In the genomic region with DNA sequence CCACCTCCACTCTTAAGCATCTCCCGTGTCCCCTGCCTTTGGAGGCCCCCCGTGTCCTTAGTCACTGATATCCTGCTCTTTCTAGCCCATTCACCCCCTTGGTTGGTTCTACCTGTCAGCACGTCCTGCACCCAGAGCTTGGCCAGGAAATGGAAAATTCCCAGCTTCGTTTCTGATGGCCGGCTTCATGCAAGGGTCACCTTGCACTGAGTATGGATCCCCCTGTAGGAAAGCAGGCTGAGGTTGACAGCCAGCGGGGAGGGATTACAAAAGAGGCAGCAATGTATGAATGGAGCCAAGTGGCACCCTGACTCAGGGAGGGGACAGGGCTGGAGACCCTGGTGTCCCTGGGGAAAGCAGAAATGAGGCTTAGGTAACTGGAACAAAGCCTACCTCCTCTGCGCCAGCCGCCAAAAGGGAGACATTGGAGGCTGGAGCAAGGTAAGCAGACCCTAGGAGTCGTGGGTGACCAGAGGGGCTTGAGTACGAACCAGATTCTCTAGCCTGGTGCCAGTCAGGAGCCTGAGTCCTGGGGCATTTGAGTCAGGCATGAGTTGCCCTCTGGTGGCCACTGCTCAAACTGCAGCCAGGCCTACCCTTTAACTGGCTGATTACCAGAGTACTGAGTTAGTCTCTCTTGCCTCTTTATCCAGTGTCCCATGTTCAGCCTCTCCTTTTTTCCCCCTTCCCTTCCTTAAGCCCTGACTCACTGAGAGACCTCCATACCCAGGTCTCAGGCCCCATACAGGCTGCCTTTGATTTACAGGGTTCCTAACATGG, we compare ENCODE assay signal across 8 mouse cellular contexts. TPM values are rescaled to one million over a fixed set of nuclear protein-coding genes. Genes with fewer than 3 reads are reported as not detected.
A peak's percentile ranks its signal among the peaks of the same experiment; 100 is the strongest.
DNase-seq lines count a peak whose midpoint lies in the region; ATAC-seq and TF ChIP-seq lines count a peak whose summit lies in the region.

No protein-coding gene starts in this region.

- 0 out of 2 replicates have a peak, but pooled peaks have one; percentile 24 for ATAC-seq in limb, embryonic 13.5 days (ENCODE audit: low FRiP score, low read depth)
- peak; percentile 53 for ATAC-seq in midbrain, embryonic 16.5 days

- H3K9me3 ChIP-seq in heart, embryonic 10.5 days, result no peaks in the 10 kb centered on the region
- no peaks in the 10 kb centered on the region for H3K9me3 ChIP-seq in limb, embryonic 13.5 days
- no peaks in the 10 kb centered on the region for H3K9me3 ChIP-seq in midbrain, embryonic 16.5 days (replicated peaks; ENCODE audit: control insufficient read depth, low read length, poor library complexity, severe bottlenecking)

- TF ChIP-seq POLR2A in embryonic fibroblast, embryonic 13.5 days (IDR thresholded peaks at IDR 0.05; ENCODE audit: low read depth, low read length), result no peak

- no peak overlapping the region for H3K4me3 ChIP-seq in embryonic fibroblast, embryonic 13.5 days (ENCODE audit: insufficient read depth, low read length)
- no peak overlapping the region for H3K4me3 ChIP-seq in heart, embryonic 10.5 days
- H3K4me3 ChIP-seq in limb, embryonic 13.5 days, result no peak overlapping the region
- H3K4me3 ChIP-seq in midbrain, embryonic 16.5 days (ENCODE audit: low read depth, low read length), result no peak overlapping the region

- no peaks in the 10 kb centered on the region for H3K27me3 ChIP-seq in heart, embryonic 10.5 days (ENCODE audit: insufficient read depth, poor library complexity, severe bottlenecking)
- no peaks in the 10 kb centered on the region for H3K27me3 ChIP-seq in limb, embryonic 13.5 days
- H3K27me3 ChIP-seq in midbrain, embryonic 16.5 days (ENCODE audit: control insufficient read depth, insufficient read depth, low read depth, low read length), result no peaks in the 10 kb centered on the region

- H3K9ac ChIP-seq in limb, embryonic 13.5 days, result no peak overlapping the region; the same call in 1 of the 2 replicates
- 0 out of 2 replicates have a peak overlapping the region, but pooled peaks have one; percentile 21 for H3K9ac ChIP-seq in midbrain, embryonic 16.5 days (ENCODE audit: low read depth, low read length)

- peak; percentile 80 for TF ChIP-seq CTCF in embryonic fibroblast, embryonic 13.5 days (IDR thresholded peaks at IDR 0.05; ENCODE audit: borderline replicate concordance, insufficient read depth, low read length)

- peaks cover 72% of the 10 kb centered on the region for H3K36me3 ChIP-seq in heart, embryonic 10.5 days
- peaks cover 67% of the 10 kb centered on the region for H3K36me3 ChIP-seq in limb, embryonic 13.5 days
- no peaks in the 10 kb centered on the region for H3K36me3 ChIP-seq in midbrain, embryonic 16.5 days (ENCODE audit: control insufficient read depth, insufficient read depth, low read length)

- H3K27ac ChIP-seq in embryonic fibroblast, embryonic 13.5 days (ENCODE audit: insufficient read depth, low read length), result no peak overlapping the region
- H3K27ac ChIP-seq in heart, embryonic 10.5 days, result peak overlapping the region; percentile 43; the same call in 1 of the 2 replicates
- no peak overlapping the region for H3K27ac ChIP-seq in limb, embryonic 13.5 days
- H3K27ac ChIP-seq in midbrain, embryonic 16.5 days (ENCODE audit: low read length), result 0 out of 2 replicates have a peak overlapping the region, but pooled peaks have one; percentile 7

- no peak overlapping the region for H3K4me2 ChIP-seq in limb, embryonic 13.5 days (replicated peaks)
- no peak overlapping the region for H3K4me2 ChIP-seq in midbrain, embryonic 16.5 days (ENCODE audit: low read length)

- peak; percentile 91 to 93 for DNase-seq in B cell, adult 2 months
- peak; percentile 65 to 77 for DNase-seq in adrenal gland, postnatal 4 days (ENCODE audit: low spot score in 2 of 2)
- DNase-seq in heart, embryonic 10.5 days (ENCODE audit: low spot score), result peak; percentile 92
- peak; percentile 93 for DNase-seq in kidney, adult 9 months
- DNase-seq in spleen, postnatal 10 days (ENCODE audit: low spot score in 2 of 2), result peak; percentile 87 to 92

- no peaks in the 10 kb centered on the region for H3K4me1 ChIP-seq in embryonic fibroblast, embryonic 13.5 days (ENCODE audit: control insufficient read depth, insufficient read depth, low read length)
- H3K4me1 ChIP-seq in heart, embryonic 10.5 days, result peaks cover 55% of the 10 kb centered on the region
- peaks cover 7% of the 10 kb centered on the region; the same call in 1 of the 2 replicates for H3K4me1 ChIP-seq in limb, embryonic 13.5 days
- peaks cover 9% of the 10 kb centered on the region; the same call in 1 of the 2 replicates for H3K4me1 ChIP-seq in midbrain, embryonic 16.5 days (ENCODE audit: control insufficient read depth, insufficient read depth, low read length)

- 36% methylated on average over 10 of the region's 10 CpGs for WGBS in heart, embryonic 10.5 days
- WGBS in limb, embryonic 13.5 days, result 44% methylated on average over 10 of the region's 10 CpGs
- 44% methylated on average over 10 of the region's 10 CpGs for WGBS in midbrain, embryonic 16.5 days

RNA-seq across cellular contexts. Expression of gene Tsc22d4, which starts 11.5 kb away (rescaled TPM):
- total RNA-seq in adrenal gland, postnatal 4 days (2021), result 100 to 1,000 TPM; 138 to 140 TPM
- 66.6 and 71.5 TPM in 2 replicates for polyA plus RNA-seq in embryonic fibroblast, embryonic 13.5 days (2011; ENCODE audit: insufficient read length, low read depth, missing spikeins)
- polyA plus RNA-seq in heart, embryonic 10.5 days (2016; fragmentation: Nextera tagmentation; extraction: Ambion mirVana), result 147 and 165 TPM in 2 replicates
- polyA plus RNA-seq in limb, embryonic 13.5 days (2015; fragmentation: Nextera tagmentation; extraction: Ambion mirVana), result 128 and 134 TPM in 2 replicates
- 55.4 and 74.1 TPM in 2 replicates for polyA plus RNA-seq in midbrain, embryonic 16.5 days (2015; fragmentation: Nextera tagmentation; extraction: Ambion mirVana)

RNA-seq across cellular contexts. Expression of gene Nyap1, which starts 15.7 kb away (rescaled TPM):
- total RNA-seq in adrenal gland, postnatal 4 days (2021), result 10 to 100 TPM; 10.9 to 11.6 TPM
- 5.7 and 7.0 TPM in 2 replicates for polyA plus RNA-seq in embryonic fibroblast, embryonic 13.5 days (2011; ENCODE audit: insufficient read length, low read depth, missing spikeins)
- 1.4 TPM in 2 replicates for polyA plus RNA-seq in heart, embryonic 10.5 days (2016; fragmentation: Nextera tagmentation; extraction: Ambion mirVana)
- polyA plus RNA-seq in limb, embryonic 13.5 days (2015; fragmentation: Nextera tagmentation; extraction: Ambion mirVana), result 2.9 and 4.0 TPM in 2 replicates
- polyA plus RNA-seq in midbrain, embryonic 16.5 days (2015; fragmentation: Nextera tagmentation; extraction: Ambion mirVana), result 67.2 and 67.5 TPM in 2 replicates

RNA-seq across cellular contexts. Expression of gene Ppp1r35, which starts 21.6 kb away (rescaled TPM):
- 10 to 100 TPM; 29.9 to 40.3 TPM for total RNA-seq in adrenal gland, postnatal 4 days (2021)
- polyA plus RNA-seq in embryonic fibroblast, embryonic 13.5 days (2011; ENCODE audit: insufficient read length, low read depth, missing spikeins), result 11.5 and 14.6 TPM in 2 replicates
- polyA plus RNA-seq in heart, embryonic 10.5 days (2016; fragmentation: Nextera tagmentation; extraction: Ambion mirVana), result 31.3 and 49.2 TPM in 2 replicates
- 26.5 and 27.2 TPM in 2 replicates for polyA plus RNA-seq in limb, embryonic 13.5 days (2015; fragmentation: Nextera tagmentation; extraction: Ambion mirVana)
- polyA plus RNA-seq in midbrain, embryonic 16.5 days (2015; fragmentation: Nextera tagmentation; extraction: Ambion mirVana), result 33.5 and 36.6 TPM in 2 replicates

RNA-seq across cellular contexts. Expression of gene Mepce, which starts 30.4 kb away (rescaled TPM):
- 10 to 100 TPM; 58.4 to 67.5 TPM for total RNA-seq in adrenal gland, postnatal 4 days (2021)
- 27.7 and 34.8 TPM in 2 replicates for polyA plus RNA-seq in embryonic fibroblast, embryonic 13.5 days (2011; ENCODE audit: insufficient read length, low read depth, missing spikeins)
- polyA plus RNA-seq in heart, embryonic 10.5 days (2016; fragmentation: Nextera tagmentation; extraction: Ambion mirVana), result 7.1 and 10.4 TPM in 2 replicates
- polyA plus RNA-seq in limb, embryonic 13.5 days (2015; fragmentation: Nextera tagmentation; extraction: Ambion mirVana), result 11.7 and 11.8 TPM in 2 replicates
- 10.4 and 11.6 TPM in 2 replicates for polyA plus RNA-seq in midbrain, embryonic 16.5 days (2015; fragmentation: Nextera tagmentation; extraction: Ambion mirVana)

RNA-seq across cellular contexts. Expression of gene Zcwpw1, which starts 30.5 kb away (rescaled TPM):
- 1 to 10 TPM; 8.9 to 9.3 TPM for total RNA-seq in adrenal gland, postnatal 4 days (2021)
- polyA plus RNA-seq in embryonic fibroblast, embryonic 13.5 days (2011; ENCODE audit: insufficient read length, low read depth, missing spikeins), result 3.5 and 7.1 TPM in 2 replicates
- 10.0 and 12.5 TPM in 2 replicates for polyA plus RNA-seq in heart, embryonic 10.5 days (2016; fragmentation: Nextera tagmentation; extraction: Ambion mirVana)
- polyA plus RNA-seq in limb, embryonic 13.5 days (2015; fragmentation: Nextera tagmentation; extraction: Ambion mirVana), result 35.3 and 36.0 TPM in 2 replicates
- 11.6 and 13.1 TPM in 2 replicates for polyA plus RNA-seq in midbrain, embryonic 16.5 days (2015; fragmentation: Nextera tagmentation; extraction: Ambion mirVana)

Comparison
In these comparisons a context has a peak if more than half of its experiments do, and no peak if none do; other contexts are left out.
1. H3K27ac ChIP-seq: peak in heart, embryonic 10.5 days (single experiment) and midbrain, embryonic 16.5 days (single experiment); none in embryonic fibroblast, embryonic 13.5 days (single experiment) and limb, embryonic 13.5 days (single experiment).
2. Peak in every context shown above with its lines, with median percentiles within 50 percentile points of each other: DNase-seq.